Mouse (Mus musculus): ENCODE data around the gene Dmac2.

DNA sequence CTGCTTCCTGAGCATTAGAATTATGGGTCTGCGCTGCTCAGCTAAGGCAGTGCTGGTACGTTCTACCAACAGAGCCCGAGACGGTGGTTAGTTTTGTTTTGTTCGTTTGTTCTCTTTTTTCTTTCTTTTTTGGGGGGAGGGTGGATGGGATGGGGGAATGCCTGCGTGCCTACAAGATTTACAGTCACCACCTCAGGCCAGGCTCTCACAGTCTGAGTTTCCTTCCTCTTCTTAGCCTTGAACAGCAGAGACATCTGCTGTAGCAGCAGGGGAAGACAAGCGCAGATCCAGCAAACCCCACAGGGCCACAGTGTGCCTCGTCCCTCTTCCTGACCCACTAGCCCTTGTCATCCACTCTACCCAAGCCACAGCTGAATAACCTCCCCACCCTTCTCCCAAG, 32.1 kb downstream of the Dmac2 start:
- TF ChIP-seq FLI1 (IDR thresholded peaks at IDR 0.05; ENCODE audit: low read length) (no peak), GATA1 (IDR thresholded peaks at IDR 0.05; ENCODE audit: borderline replicate concordance, low read length) (no peak)

Measured in megakaryocyte, embryonic 14.5 days (primary cell).